Mouse (Mus musculus) heart, postnatal 0 days (tissue): ENCODE data around the gene Grb7. TPM values are rescaled to one million over a fixed set of nuclear protein-coding genes. Genes with fewer than 3 reads are reported as not detected.

Experiments
- ATAC-seq: fragments of 200-750 bp; cut with Nextera tagmentation; 2 replicates; pipeline ENCODE4 v1.8.0; 2017; ENCODE audit warnings: low read depth, moderate number of reproducible peaks, moderate library complexity; ENCODE audit not compliant: insufficient read depth
- DNase-seq: peaks from one replicate; pipeline ENCODE4 v3.0.0-alpha.2; 2016; ENCODE audit warnings: low spot score
- H3K27ac ChIP-seq: fragments of 300-500 bp; sonication (generic); 2 replicates; pipeline ENCODE4 v1.5.1; 2014; ENCODE audit warnings: low read depth, mild to moderate bottlenecking
- H3K27me3 ChIP-seq: fragments of 300-500 bp; sonication (generic); 2 replicates; pipeline ENCODE4 v1.6.1; 2014; ENCODE audit warnings: low read length, mixed read lengths; ENCODE audit not compliant: control insufficient read depth, insufficient read depth
- H3K36me3 ChIP-seq: fragments of 300-500 bp; sonication (generic); replicated peaks from 2 replicates; pipeline ENCODE4 v1.6.1; 2014; ENCODE audit warnings: low read length, mixed read lengths; ENCODE audit not compliant: control insufficient read depth, insufficient read depth
- H3K4me1 ChIP-seq: fragments of 300-500 bp; sonication (generic); 2 replicates; pipeline ENCODE4 v1.6.1; 2014; ENCODE audit warnings: antibody characterized with exemption; ENCODE audit not compliant: control insufficient read depth, insufficient read depth
- H3K4me2 ChIP-seq: fragments of 300-500 bp; sonication (generic); 2 replicates; pipeline ENCODE4 v1.6.1; 2014; ENCODE audit warnings: low read depth, mild to moderate bottlenecking, low read length, moderate library complexity
- H3K4me3 ChIP-seq: fragments of 300-500 bp; sonication (generic); 2 replicates; pipeline ENCODE4 v1.5.1; 2014; ENCODE audit warnings: low read depth, low read length
- H3K9ac ChIP-seq: fragments of 300-500 bp; sonication (generic); replicated peaks from 2 replicates; pipeline ENCODE4 v1.6.1; 2014; ENCODE audit warnings: low read depth, low read length, mixed read lengths
- H3K9me3 ChIP-seq: fragments of 300-500 bp; sonication (generic); replicated peaks from 2 replicates; pipeline ENCODE4 v1.6.1; 2016; ENCODE audit warnings: low read length; ENCODE audit not compliant: control insufficient read depth
- CTCF ChIP-seq: IDR thresholded peaks from 2 replicates; pipeline ENCODE4 v1.5.1; 2016; ENCODE audit warnings: antibody characterized with exemption, control low read depth, low read depth
- EP300 ChIP-seq: IDR thresholded peaks from 2 replicates; pipeline ENCODE4 v1.6.1; 2016; ENCODE audit warnings: antibody characterized with exemption, low read depth
- WGBS: fragments of 180-500 bp; shearing (Covaris S2); extraction: QIAGEN DNeasy Blood & Tissue Kit; methylation state at CpG from one replicate; pipeline ENCODE4 v1.1.7; 2014; 5-methylcytosine and 5-hydroxymethylcytosine counted together
- polyA plus RNA-seq: library from polyadenylated mRNA; unstranded; fragments of >200 nt; fragmentation: Nextera tagmentation; extraction: Ambion mirVana; gene quantifications from 2 replicates; pipeline ENCODE4 v1.2.1, GENCODE M21; 2015
- total RNA-seq: library from RNA; depleted of rRNA; stranded (reverse); fragments of >200 nt; gene quantifications from 2 replicates; pipeline ENCODE4 v1.2.3, GENCODE M21; 2014; ENCODE audit warnings: low replicate concordance; rRNA removed

The Grb7 gene
- total and polyA plus RNA-seq, 2 experiments from 2014 or later = 0.15 to 0.92 TPM

GRCm38 (mm10) chr11:98495176-98495719 lies 49.1 kb downstream of the Grb7 start:
- H3K9ac ChIP-seq = no peak overlapping the region
- no peak overlapping the region for H3K4me2 ChIP-seq
- no peaks in the 10 kb centered on the region for H3K27me3 ChIP-seq
- no peak overlapping the region for H3K4me3 ChIP-seq
- TF ChIP-seq EP300 (no peak), CTCF (no peak)
- H3K27ac ChIP-seq = no peak overlapping the region
- 89% methylated on average over 5 of the region's 5 CpGs for WGBS
- no peaks in the 10 kb centered on the region for H3K36me3 ChIP-seq
- DNase-seq (no peak), ATAC-seq (no peak)
- no peaks in the 10 kb centered on the region for H3K4me1 ChIP-seq
- H3K9me3 ChIP-seq = no peaks in the 10 kb centered on the region

GRCm38 (mm10) chr11:98497388-98498288 lies 51.4 kb downstream of the Grb7 start:
- no peaks in the 10 kb centered on the region for H3K4me1 ChIP-seq
- H3K4me3 ChIP-seq = no peak overlapping the region
- TF ChIP-seq CTCF (no peak), EP300 (no peak)
- H3K9ac ChIP-seq = no peak overlapping the region
- H3K4me2 ChIP-seq = no peak overlapping the region
- no peak overlapping the region for H3K27ac ChIP-seq
- no peaks in the 10 kb centered on the region for H3K27me3 ChIP-seq
- DNase-seq (no peak), ATAC-seq (no peak)
- no peaks in the 10 kb centered on the region for H3K9me3 ChIP-seq
- H3K36me3 ChIP-seq = no peaks in the 10 kb centered on the region
- WGBS = 49% methylated on average over 22 of the region's 22 CpGs

- H3K27me3 ChIP-seq = no peaks in the 10 kb centered on the region
- TF ChIP-seq EP300 = no peak
- H3K4me3 ChIP-seq = no peak overlapping the region
- ATAC-seq (no peak), DNase-seq (no peak)
- no peak overlapping the region for H3K9ac ChIP-seq
- peaks cover 7% of the 10 kb centered on the region; the same call in 1 of the 2 replicates for H3K4me1 ChIP-seq
- H3K9me3 ChIP-seq = no peaks in the 10 kb centered on the region
- 59% methylated on average over 3 of the region's 3 CpGs for WGBS
- no peak overlapping the region for H3K27ac ChIP-seq
- no peak overlapping the region for H3K4me2 ChIP-seq
- H3K36me3 ChIP-seq = no peaks in the 10 kb centered on the region
Observed at GRCm38 (mm10) chr11:98504926-98505325, 58.7 kb downstream of the Grb7 start.

Other genes starting within 250 kb of the Grb7 start
- 18.4 and 25.8 TPM in 2 replicates for gene Cdk12, start 243.3 kb upstream of the Grb7 start, total RNA-seq
- 3.9 and 4.2 TPM in 2 replicates for gene Cdk12, start 243.3 kb upstream of the Grb7 start, polyA plus RNA-seq
- gene Neurod2, start 116.7 kb upstream of the Grb7 start, total RNA-seq = not detected in 2 replicates
- gene Neurod2, start 116.7 kb upstream of the Grb7 start, polyA plus RNA-seq = not detected in 2 replicates
- gene Ppp1r1b, start 98.0 kb upstream of the Grb7 start, total RNA-seq = 16.3 and 18.6 TPM in 2 replicates
- gene Ppp1r1b, start 98.0 kb upstream of the Grb7 start, polyA plus RNA-seq = 32.1 and 38.5 TPM in 2 replicates
- gene Stard3, start 88.0 kb upstream of the Grb7 start, total RNA-seq = 44.8 and 53.6 TPM in 2 replicates
- gene Stard3, start 88.0 kb upstream of the Grb7 start, polyA plus RNA-seq = 34.7 and 35.3 TPM in 2 replicates
- 293 and 299 TPM in 2 replicates for gene Tcap, start 62.6 kb upstream of the Grb7 start, total RNA-seq
- gene Tcap, start 62.6 kb upstream of the Grb7 start, polyA plus RNA-seq = 455 and 518 TPM in 2 replicates
- 4.2 TPM in 1 of 2 replicates, not detected in the other for gene Pnmt, start 59.9 kb upstream of the Grb7 start, total RNA-seq
- 0.26 TPM in 1 of 2 replicates, not detected in the other for gene Pnmt, start 59.9 kb upstream of the Grb7 start, polyA plus RNA-seq
- 35.7 and 46.0 TPM in 2 replicates for gene Pgap3, start 45.9 kb upstream of the Grb7 start, total RNA-seq
- 15.9 and 18.2 TPM in 2 replicates for gene Pgap3, start 45.9 kb upstream of the Grb7 start, polyA plus RNA-seq
- gene Erbb2, start 33.9 kb upstream of the Grb7 start, total RNA-seq = 23.2 and 31.4 TPM in 2 replicates
- 15.5 and 16.8 TPM in 2 replicates for gene Erbb2, start 33.9 kb upstream of the Grb7 start, polyA plus RNA-seq
- 20.6 and 26.5 TPM in 2 replicates for gene Mien1, start 7.4 kb upstream of the Grb7 start, total RNA-seq
- gene Mien1, start 7.4 kb upstream of the Grb7 start, polyA plus RNA-seq = 104 and 113 TPM in 2 replicates
- gene Ikzf3, start 99.6 kb downstream of the Grb7 start, total RNA-seq = 8.3 TPM in 1 of 2 replicates, not detected in the other
- 0.15 TPM in 1 of 2 replicates, not detected in the other for gene Ikzf3, start 99.6 kb downstream of the Grb7 start, polyA plus RNA-seq
- not detected in 2 replicates for gene Zpbp2, start 104.7 kb downstream of the Grb7 start, total RNA-seq
- 0.14 and 0.23 TPM in 2 replicates for gene Zpbp2, start 104.7 kb downstream of the Grb7 start, polyA plus RNA-seq
- 36.1 and 44.8 TPM in 2 replicates for gene Ormdl3, start 141.0 kb downstream of the Grb7 start, total RNA-seq
- 49.4 and 50.2 TPM in 2 replicates for gene Ormdl3, start 141.0 kb downstream of the Grb7 start, polyA plus RNA-seq
- not detected in 2 replicates for gene Lrrc3c, start 151.9 kb downstream of the Grb7 start, total RNA-seq
- not detected in 2 replicates for gene Lrrc3c, start 151.9 kb downstream of the Grb7 start, polyA plus RNA-seq
- 0.15 and 0.19 TPM in 2 replicates for gene Gm12355, start 179.3 kb downstream of the Grb7 start, total RNA-seq
- gene Gm12355, start 179.3 kb downstream of the Grb7 start, polyA plus RNA-seq = 0.23 and 0.26 TPM in 2 replicates
- not detected in 2 replicates for gene Gsdma3, start 180.0 kb downstream of the Grb7 start, total RNA-seq
- gene Gsdma3, start 180.0 kb downstream of the Grb7 start, polyA plus RNA-seq = not detected in 2 replicates
- gene Gsdma2, start 200.4 kb downstream of the Grb7 start, total RNA-seq = not detected in 2 replicates
- gene Gsdma2, start 200.4 kb downstream of the Grb7 start, polyA plus RNA-seq = not detected in 2 replicates
- not detected in 2 replicates for gene Gsdma, start 218.0 kb downstream of the Grb7 start, total RNA-seq
- not detected in 2 replicates for gene Gsdma, start 218.0 kb downstream of the Grb7 start, polyA plus RNA-seq
- 96.4 and 130 TPM in 2 replicates for gene Psmd3, start 236.2 kb downstream of the Grb7 start, total RNA-seq
- 134 and 147 TPM in 2 replicates for gene Psmd3, start 236.2 kb downstream of the Grb7 start, polyA plus RNA-seq